Mouse (Mus musculus) liver, embryonic 12.5 days (tissue): ENCODE measurements around the gene Gpx3. TPM values are rescaled to one million over a fixed set of nuclear protein-coding genes. Genes with fewer than 3 reads are reported as not detected.
"Not testable (repeated sequence)": the region's sequence is repeated elsewhere in the genome, so short reads cannot be mapped to it uniquely, and the experiment has no call there.

Source experiments
- ATAC-seq: fragments of 200-750 bp; cut with Nextera tagmentation; 2 replicates; pipeline ENCODE4 v1.8.0; 2017; ENCODE audit warnings: moderate number of reproducible peaks, mild to moderate bottlenecking, moderate library complexity
- H3K27ac ChIP-seq: fragments of 300-500 bp; sonication (generic); 2 replicates; pipeline ENCODE4 v1.5.1; 2016; ENCODE audit warnings: mild to moderate bottlenecking
- H3K27me3 ChIP-seq: fragments of 300-500 bp; sonication (generic); replicated peaks from 2 replicates; pipeline ENCODE4 v1.6.1; 2016; ENCODE audit warnings: mild to moderate bottlenecking, moderate library complexity
- H3K36me3 ChIP-seq: fragments of 300-500 bp; sonication (generic); 2 replicates; pipeline ENCODE4 v1.6.1; 2016; ENCODE audit warnings: mild to moderate bottlenecking, moderate library complexity
- H3K4me1 ChIP-seq: fragments of 300-500 bp; sonication (generic); 2 replicates; pipeline ENCODE4 v1.6.1; 2016
- H3K4me2 ChIP-seq: fragments of 300-500 bp; sonication (generic); 2 replicates; pipeline ENCODE4 v1.6.1; 2016; ENCODE audit warnings: mild to moderate bottlenecking, moderate library complexity
- H3K4me3 ChIP-seq: fragments of 300-500 bp; sonication (generic); 2 replicates; pipeline ENCODE4 v1.5.1; 2016; ENCODE audit warnings: mild to moderate bottlenecking, moderate library complexity
- H3K9ac ChIP-seq: fragments of 300-500 bp; sonication (generic); 2 replicates; pipeline ENCODE4 v1.6.1; 2016; ENCODE audit warnings: mild to moderate bottlenecking, moderate library complexity
- H3K9me3 ChIP-seq: fragments of 300-500 bp; sonication (generic); replicated peaks from 2 replicates; pipeline ENCODE4 v1.6.1; 2016; ENCODE audit warnings: mild to moderate bottlenecking, moderate library complexity
- WGBS: fragments of 180-500 bp; shearing (Covaris S2); methylation state at CpG from one replicate; pipeline ENCODE4 v1.1.7; 2016; ENCODE audit not compliant: insufficient replicate concordance; 5-methylcytosine and 5-hydroxymethylcytosine counted together
- polyA plus RNA-seq: library from polyadenylated mRNA; unstranded; fragments of >200 nt; fragmentation: Nextera tagmentation; extraction: Ambion mirVana; gene quantifications from 2 replicates; pipeline ENCODE4 v1.2.1, GENCODE M21; 2016

The Gpx3 gene
- polyA plus RNA-seq, 1 experiment from 2014 or later, result 30.9 TPM

DNA sequence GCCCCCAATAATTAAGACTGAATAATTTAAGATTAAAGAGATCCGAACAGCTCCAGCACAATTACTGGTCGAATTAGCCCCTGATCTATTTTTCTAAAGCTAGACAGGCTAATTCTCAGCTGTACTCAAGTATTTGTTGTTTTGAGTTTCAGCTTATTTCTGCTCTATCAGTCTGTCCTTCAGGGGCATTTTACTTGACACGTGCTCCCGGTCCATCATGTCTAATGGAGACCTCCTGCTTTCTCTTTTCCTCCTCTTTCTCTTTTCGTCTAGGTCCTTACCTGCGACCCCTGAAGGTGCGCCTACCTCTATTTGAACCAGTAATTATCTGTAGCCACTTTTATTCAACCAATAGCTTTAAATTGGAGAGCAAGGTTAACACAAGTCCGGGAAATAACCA is 52.5 kb downstream of the Gpx3 start:
- Histone ChIP-seq H3K27ac (no peak overlapping the region), H3K4me3 (no peak overlapping the region), H3K27me3 (no peaks in the 10 kb centered on the region), H3K9me3 (no peaks in the 10 kb centered on the region), H3K9ac (no peak overlapping the region), H3K4me2 (peak overlapping the region; percentile 83), H3K36me3 (no peaks in the 10 kb centered on the region), H3K4me1 (peaks cover 64% of the 10 kb centered on the region)
- no peak for ATAC-seq
- 76% methylated on average over 8 of the region's 8 CpGs for WGBS

DNA sequence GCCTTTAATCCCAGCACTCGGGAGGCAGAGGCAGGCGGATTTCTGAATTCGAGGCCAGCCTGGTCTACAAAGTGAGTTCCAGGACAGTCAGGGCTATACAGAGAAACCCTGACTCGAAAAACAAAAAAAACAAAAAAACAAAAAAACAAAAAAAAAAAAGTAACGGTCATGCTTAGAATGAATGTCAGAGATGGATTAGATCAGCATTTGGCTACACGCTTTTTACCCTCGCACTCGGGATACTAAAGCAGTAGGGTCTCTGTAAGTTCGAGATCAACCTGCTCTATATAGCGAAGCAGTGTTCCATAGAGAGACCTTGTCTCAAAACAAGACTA is 53.1 kb downstream of the Gpx3 start:
- not testable (repeated sequence) for H3K9me3 ChIP-seq, H3K27me3 ChIP-seq, ATAC-seq, H3K36me3 ChIP-seq
- Histone ChIP-seq H3K27ac (peak overlapping the region; percentile 94), H3K4me2 (peak overlapping the region; percentile 83), H3K4me1 (peaks cover 69% of the 10 kb centered on the region), H3K4me3 (peak overlapping the region; percentile 89), H3K9ac (peak overlapping the region; percentile 86)
- 37% methylated on average over 10 of the region's 10 CpGs for WGBS

DNA sequence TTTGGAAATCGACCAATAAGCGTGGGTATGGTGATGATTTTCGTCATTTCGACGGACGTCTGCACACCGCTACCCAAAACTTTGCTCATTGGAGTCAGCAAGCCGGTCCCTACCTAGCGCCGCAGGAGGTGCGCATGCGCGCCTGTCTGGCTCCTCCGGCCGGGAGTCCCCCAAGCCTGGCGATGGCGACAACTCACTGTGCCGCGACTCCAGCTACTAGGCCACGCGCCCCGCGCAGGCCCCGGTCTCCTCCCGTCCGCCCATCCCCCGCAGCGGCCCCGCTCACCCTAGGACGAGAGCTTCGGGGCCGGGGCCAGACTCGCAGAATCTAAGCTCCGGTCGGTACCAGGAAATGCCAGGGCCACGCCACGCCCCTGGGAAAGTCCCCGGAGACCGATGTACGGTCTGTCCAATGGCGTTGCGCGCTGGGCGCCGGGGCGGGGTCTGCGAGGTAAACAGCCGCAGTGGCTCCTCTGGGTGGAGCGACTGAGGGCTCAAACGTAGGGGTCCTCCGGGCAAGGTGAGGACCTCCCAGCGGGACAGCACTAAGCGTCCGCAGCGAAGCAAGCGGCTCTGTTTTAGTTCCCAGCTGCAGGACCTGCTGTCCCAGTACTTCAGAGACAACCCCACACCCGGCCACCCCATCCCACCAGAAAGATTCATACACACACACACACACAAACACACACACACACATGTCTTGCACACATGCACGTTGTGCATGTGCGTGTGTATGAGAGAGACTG is 53.7 kb downstream of the Gpx3 start:
- Histone ChIP-seq H3K4me3 (peak overlapping the region; percentile 89), H3K4me2 (peak overlapping the region; percentile 83), H3K9me3 (no peaks in the 10 kb centered on the region), H3K4me1 (peaks cover 69% of the 10 kb centered on the region), H3K9ac (peak overlapping the region; percentile 86), H3K27me3 (no peaks in the 10 kb centered on the region), H3K27ac (peak overlapping the region; percentile 94), H3K36me3 (no peaks in the 10 kb centered on the region)
- WGBS, result under 1% methylated on average over 59 of the region's 59 CpGs
- peak; percentile 97 for ATAC-seq

DNA sequence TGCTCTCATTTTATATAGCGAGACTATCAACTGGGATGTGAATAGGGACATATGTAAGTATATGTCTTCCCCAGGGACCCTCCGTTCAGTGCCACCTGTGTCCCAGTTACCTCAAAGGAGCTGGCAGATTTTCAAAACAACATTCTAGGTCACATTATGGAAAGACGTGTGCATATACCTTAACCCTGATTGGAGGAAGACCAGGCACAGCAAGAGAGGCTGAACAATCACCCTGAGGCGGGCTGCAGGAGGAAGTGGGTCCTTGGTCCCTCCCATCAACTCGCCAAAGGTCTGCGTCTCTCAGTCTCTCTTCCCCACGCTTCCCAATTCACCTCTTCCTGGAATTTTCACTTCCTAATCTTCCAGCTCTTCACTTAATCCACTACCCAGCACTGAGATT is 54.7 kb downstream of the Gpx3 start:
- ATAC-seq, result no peak
- H3K4me3 ChIP-seq, result no peak overlapping the region
- H3K36me3 ChIP-seq, result no peaks in the 10 kb centered on the region
- no peak overlapping the region for H3K4me2 ChIP-seq
- H3K27me3 ChIP-seq, result no peaks in the 10 kb centered on the region
- no peak overlapping the region for H3K9ac ChIP-seq
- no peaks in the 10 kb centered on the region for H3K9me3 ChIP-seq
- WGBS, result 42% methylated on average over 7 of the region's 7 CpGs
- no peak overlapping the region for H3K27ac ChIP-seq
- H3K4me1 ChIP-seq, result peaks cover 75% of the 10 kb centered on the region

- H3K4me3 ChIP-seq, H3K9ac ChIP-seq, H3K27ac ChIP-seq, ATAC-seq, H3K36me3 ChIP-seq, H3K4me2 ChIP-seq, H3K27me3 ChIP-seq, H3K9me3 ChIP-seq: not testable (repeated sequence)
- H3K4me1 ChIP-seq, result peaks cover 75% of the 10 kb centered on the region
- WGBS, result 65% methylated on average over 3 of the region's 3 CpGs
Observed at GRCm38 (mm10) chr11:54957708-54958107, 55.5 kb downstream of the Gpx3 start.

- Histone ChIP-seq H3K4me1 (peaks cover 74% of the 10 kb centered on the region), H3K27me3 (no peaks in the 10 kb centered on the region), H3K9me3 (no peaks in the 10 kb centered on the region), H3K4me3 (no peak overlapping the region), H3K9ac (no peak overlapping the region), H3K27ac (peak overlapping the region; percentile 7; the same call in 1 of the 2 replicates), H3K36me3 (no peaks in the 10 kb centered on the region), H3K4me2 (peak overlapping the region; percentile 19; the same call in 1 of the 2 replicates)
- WGBS, result 2% methylated on average over 3 of the region's 3 CpGs
- ATAC-seq, result no peak
Observed at GRCm38 (mm10) chr11:54958571-54959073, 56.4 kb downstream of the Gpx3 start.

Other genes with a start within 250 kb of the Gpx3 start
- gene Cdc42se2, start 114.8 kb upstream of the Gpx3 start, polyA plus RNA-seq, result 28.0 and 28.5 TPM in 2 replicates
- 6.7 and 7.6 TPM in 2 replicates for gene Lyrm7, start 41.5 kb upstream of the Gpx3 start, polyA plus RNA-seq
- 479 and 518 TPM in 2 replicates for gene Hint1, start 36.1 kb upstream of the Gpx3 start, polyA plus RNA-seq
- 7.4 and 7.6 TPM in 2 replicates for gene Tnip1, start 60.5 kb downstream of the Gpx3 start, polyA plus RNA-seq
- 52.9 and 54.7 TPM in 2 replicates for gene Anxa6, start 131.0 kb downstream of the Gpx3 start, polyA plus RNA-seq
- gene Ccdc69, start 175.7 kb downstream of the Gpx3 start, polyA plus RNA-seq, result 1.0 and 1.2 TPM in 2 replicates
- gene Gm2a, start 195.7 kb downstream of the Gpx3 start, polyA plus RNA-seq, result 10.7 and 11.4 TPM in 2 replicates
- gene Slc36a3, start 249.3 kb downstream of the Gpx3 start, polyA plus RNA-seq, result not detected in 2 replicates